Mouse (Mus musculus): Measurements from ENCODE around the gene Sez6l.

Gene Sez6l

DNA sequence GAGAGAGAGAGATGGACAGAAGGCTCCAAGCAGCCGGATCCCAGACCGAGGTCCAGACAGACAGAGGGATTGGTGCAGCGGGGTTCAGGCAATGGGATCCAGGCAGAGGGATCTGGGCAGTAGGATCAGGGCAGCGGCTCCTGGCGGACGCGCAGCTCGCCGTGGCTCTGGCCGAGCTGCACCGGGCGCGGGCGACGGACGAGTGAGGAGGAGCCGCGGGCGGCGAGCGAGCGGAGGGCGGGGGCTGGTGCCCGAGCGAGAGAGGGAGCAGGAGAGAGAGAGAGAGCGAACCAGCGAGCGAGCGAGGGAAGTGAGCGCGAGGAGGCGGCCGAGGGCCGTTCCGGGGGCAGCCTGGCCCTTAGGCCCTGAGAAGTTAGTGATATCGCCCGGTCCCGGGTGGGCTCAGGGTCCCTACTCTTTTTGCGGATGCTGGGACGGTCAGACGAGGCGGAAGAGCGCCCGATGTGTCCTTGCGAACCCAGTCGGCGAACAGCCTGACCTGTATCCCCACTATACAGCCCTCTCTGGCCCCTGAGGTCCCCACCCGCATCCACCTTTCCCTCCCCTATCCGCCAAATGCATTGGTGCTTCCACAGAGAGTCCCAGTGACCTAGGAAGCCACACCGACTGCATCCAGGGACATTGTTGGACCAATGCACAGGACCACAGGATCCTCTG lies at the start of gene Sez6l:
Sez6l (minus strand) TSS at position 193 of the 678 bp plus-strand sequence.
- peak; percentile 90 for DNase-seq

- DNase-seq = no peak
These were observed 48.7 kb upstream of the Sez6l start for GRCm38 (mm10) chr5:112625555-112626160.

DNA sequence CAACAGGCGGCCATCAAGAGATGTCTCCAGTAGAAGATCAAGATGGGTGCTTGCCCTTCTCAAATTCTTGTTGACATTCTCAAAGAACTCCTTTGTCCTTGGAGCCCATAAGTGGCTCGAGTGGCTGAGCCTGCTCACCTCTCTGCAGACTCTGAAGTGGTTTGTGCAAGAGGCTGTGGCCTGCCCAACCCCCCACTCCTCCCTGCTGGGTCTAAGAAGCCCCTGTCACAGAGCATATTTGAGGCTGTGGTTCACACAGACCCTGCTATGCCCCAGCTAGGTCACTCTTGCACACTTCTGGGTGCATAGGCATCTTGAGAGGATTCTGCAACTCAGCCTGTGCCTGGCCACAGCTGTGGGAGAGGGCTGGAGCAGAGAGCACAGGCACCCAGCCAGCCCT lies 46.0 kb upstream of the Sez6l start:
- DNase-seq = no peak

- no peak for DNase-seq
These were observed 43.3 kb upstream of the Sez6l start for GRCm38 (mm10) chr5:112620256-112620655.

- DNase-seq = no peak
These were observed 42.4 kb upstream of the Sez6l start for GRCm38 (mm10) chr5:112619344-112619743.

DNA sequence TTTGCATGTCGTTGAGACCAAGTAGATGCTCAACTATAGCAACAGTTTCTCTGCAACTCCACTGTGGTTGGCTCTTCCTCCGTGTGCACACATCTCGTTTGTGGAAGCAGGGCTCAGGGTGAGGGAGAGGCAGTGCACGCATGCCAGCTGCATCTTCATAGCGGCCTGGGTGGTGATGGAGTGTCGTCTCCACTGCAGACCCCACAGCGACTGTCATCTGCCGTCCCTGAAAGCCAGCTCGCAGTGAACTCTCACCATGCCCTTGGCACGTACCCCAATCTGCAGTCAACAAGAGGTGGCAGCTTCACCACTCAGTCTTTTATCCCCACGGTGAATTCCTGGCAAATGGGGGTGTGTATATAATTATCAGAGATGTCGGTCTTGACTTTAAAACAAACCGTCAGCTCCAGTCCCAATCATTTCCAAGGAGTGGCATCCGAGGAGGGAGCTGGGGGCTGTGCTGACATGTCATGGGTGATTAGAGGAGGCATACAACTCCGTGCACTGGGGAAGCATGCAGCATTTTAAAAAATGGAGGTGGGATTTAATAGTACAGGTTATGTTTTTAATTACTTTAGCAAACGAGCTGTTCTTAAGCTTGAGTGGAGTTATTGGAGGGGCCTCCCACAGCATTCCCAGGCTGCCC lies 40.7 kb upstream of the Sez6l start:
- no peak for DNase-seq

GRCm38 (mm10) chr5:112615946-112616617 lies 39.1 kb upstream of the Sez6l start:
- DNase-seq = no peak

DNA sequence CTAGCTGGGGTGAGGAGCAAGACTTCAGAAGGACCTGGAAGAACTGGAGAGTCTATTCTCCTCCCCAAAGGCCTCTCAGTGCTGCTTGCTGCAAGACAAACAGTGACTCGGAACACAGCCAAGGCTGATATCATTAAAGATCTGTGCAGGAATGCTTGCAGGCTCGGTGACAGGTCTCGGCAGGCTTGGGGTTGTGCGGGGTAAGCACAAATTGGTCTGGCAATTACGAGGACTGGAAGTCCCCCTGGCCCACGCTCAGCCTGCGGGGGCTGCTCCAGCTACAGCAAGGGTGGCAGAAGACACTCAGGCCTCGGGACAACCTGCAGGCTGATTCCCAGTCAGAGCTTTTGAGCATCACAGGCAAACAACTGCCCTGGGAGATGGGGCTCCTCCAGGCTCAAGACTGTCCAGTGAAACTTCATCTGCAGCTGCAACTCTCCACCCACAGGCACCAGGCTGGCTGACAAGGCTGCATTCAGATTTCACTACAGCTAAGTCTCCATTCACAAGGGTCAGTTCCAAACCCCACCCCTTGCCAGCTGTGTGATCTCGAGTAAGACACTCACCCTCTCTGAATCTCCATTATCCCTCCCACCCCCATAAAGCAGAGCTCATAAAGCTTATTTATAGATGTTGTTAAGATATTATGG lies 31.0 kb upstream of the Sez6l start:
- no peak for DNase-seq

DNA sequence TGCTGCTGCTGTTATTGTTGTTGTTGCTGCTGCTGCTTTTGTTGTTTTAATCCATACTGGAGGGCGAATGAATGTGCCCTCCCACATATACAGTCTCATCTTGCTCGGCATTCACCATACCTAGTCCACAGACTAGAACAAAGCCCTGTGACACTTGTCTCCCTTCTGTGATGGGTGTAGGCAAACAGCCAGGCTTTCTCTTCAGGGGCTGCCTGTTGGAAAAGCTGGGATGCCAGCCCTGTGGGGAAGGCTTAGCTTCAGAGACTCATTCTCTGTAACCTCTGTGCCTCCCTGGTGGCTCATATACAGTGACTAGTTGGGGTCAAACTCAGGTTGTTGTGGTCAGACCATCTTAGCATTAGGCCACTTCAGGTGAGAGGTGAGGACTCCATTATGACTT lies 30.1 kb upstream of the Sez6l start:
- no peak for DNase-seq

DNA sequence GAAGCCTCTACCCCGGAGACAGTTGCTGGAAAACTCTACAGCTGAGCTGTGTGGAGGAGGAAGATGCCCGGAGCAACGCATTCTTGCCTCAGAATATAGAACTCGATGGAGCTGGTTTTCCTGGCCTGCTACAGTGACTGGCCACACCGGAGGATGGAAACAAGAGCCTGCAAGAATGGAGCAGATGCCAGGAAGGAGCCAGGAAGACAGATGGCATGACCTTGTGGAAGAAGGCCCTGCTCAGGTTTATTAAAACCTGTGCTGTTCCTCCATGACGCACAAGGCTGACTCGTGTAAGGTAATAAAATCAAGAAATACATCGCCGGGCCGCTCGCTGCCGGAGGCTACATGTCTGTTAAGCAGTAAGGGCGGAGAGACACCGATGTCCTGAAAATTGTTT lies 28.4 kb upstream of the Sez6l start:
- no peak for DNase-seq

- no peak for DNase-seq
These were observed 27.3 kb upstream of the Sez6l start for GRCm38 (mm10) chr5:112604251-112604650.

DNA sequence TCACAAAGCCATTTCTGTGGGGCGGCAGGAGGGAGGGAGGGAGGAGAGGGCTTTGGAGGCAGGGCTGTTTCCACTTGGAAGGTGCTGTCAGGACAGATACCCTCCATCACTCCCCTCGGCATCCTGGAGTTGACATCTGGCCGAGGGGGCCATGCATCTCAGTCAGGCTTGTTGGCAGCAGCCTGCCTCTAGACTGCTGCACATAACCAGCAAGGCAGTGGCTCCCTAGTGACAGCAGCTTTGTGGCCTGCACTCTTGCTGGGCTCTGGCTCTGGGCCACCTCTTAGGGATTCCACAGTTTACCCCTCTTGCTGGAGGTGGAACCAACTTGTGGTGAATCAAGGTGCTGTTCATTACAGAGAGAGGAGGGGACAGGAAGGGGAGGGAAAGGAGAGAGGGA lies 26.6 kb upstream of the Sez6l start:
- DNase-seq = no peak

DNA sequence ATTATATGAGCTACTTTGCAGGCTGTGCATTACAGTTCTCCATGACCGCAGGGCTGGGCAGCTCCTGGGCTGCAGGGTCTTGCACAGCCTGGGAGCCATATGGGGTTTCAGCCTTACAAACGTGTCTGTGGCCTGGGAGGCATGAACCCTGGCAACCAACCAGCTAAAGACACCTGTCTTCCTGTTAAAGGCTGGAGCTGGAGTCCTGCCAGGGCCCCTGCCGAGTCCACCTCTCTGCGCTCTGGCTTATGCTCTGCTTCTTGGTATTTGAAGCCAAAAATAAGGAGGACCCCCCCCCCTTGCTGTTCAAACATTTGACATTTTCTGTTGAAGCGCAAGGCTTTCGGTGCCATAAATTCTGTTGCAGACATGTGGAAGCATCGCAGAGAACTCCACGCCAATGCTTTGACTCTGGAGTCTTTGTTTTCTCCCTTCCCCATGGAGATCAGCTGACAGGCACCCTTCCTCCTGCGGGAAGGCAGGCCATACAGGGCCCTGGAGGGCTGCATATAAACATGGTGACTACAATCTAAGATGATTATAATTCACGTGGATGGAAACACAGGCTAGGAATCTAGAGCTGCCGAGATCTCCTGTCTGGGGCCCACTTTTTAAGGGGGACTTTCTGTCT lies 23.4 kb upstream of the Sez6l start:
- DNase-seq = peak; percentile 98

GRCm38 (mm10) chr5:112599538-112600308 lies 22.7 kb upstream of the Sez6l start:
- DNase-seq = peak; percentile 64

GRCm38 (mm10) chr5:112597876-112598275 lies 20.9 kb upstream of the Sez6l start:
- DNase-seq = peak; percentile 98

DNA sequence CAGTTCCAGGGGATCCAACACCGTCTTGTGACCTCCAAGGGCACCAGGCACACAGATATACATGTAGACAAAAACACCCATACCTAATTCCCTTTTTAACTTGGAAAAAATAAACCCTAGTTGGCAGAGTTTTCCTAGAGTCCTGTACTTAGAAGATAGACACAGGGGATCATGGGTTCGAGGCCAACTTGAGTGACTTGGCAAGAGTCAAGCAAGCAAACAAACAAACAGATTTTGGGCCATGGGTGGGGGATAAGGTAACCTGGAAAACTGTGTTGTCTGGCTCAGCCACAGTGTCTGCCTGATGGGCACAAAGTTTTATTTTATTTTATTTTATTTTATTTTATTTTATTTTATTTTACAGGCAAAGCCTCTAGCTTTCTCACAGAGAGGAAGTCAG lies 20.3 kb upstream of the Sez6l start:
- peak; percentile 67 for DNase-seq

DNA sequence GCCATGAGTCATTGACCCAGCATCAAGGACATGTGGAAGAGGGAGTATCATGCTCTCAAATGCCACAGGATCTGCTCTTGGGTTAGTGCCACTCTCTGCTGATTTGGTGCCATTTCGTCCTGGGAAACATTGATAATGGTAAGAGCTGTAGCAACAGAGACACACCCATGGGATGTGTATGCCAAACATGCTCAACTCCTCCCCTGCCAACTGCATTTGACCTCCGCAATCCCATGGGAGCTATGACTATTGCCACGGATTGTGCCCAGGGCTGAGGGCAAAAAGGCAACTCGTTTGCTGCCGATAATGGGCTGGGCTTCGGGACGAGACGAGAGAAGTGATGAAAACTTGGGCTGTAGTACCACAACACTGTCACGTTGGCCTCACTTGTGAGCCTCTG lies 19.7 kb upstream of the Sez6l start:
- DNase-seq = peak; percentile 65

- no peak for DNase-seq
These were observed 19.0 kb upstream of the Sez6l start for GRCm38 (mm10) chr5:112595701-112596632.

DNA sequence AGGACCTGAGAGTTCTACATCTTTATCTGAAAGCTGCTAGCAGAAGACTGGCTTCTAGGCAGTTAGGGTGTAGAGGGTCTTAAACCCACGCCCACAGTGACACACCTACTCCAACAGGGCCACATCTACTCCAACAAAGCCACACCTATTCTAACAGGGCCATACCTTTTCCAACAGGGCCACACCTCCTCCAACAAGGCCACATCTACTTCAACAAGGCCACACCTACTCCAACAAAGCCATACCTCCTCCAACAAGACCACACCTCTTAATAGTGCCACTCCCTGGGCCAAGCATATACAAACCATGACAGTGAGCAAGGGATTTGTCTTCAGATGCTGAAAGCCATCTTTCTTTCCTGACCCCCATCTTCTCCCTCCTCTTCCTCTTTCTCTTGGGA lies 14.7 kb upstream of the Sez6l start:
- no peak for DNase-seq

GRCm38 (mm10) chr5:112586071-112586470 lies 9.1 kb upstream of the Sez6l start:
- DNase-seq = no peak
